Mouse (Mus musculus) forebrain, embryonic 11.5 days (tissue): ENCODE measurements at regions not wholly inside any gene's neighbourhood (a gene's known extent, or its start where the extent isn't known, plus 50 kb on each side); places are given as distances from the start of the nearest gene placed in this dataset.

Experiments
- ATAC-seq: fragments of 200-750 bp; cut with Nextera tagmentation; replicated peaks from 2 replicates; pipeline ENCODE4 v1.8.0; 2017; ENCODE audit warnings: moderate TSS enrichment; ENCODE audit not compliant: low FRiP score
- DNase-seq: peaks from one replicate; pipeline ENCODE4 v3.0.0-alpha.2; 2017; ENCODE audit warnings: low spot score
- H3K27ac ChIP-seq: fragments of 300-500 bp; sonication (generic); 2 replicates; pipeline ENCODE4 v1.5.1; 2014; ENCODE audit warnings: low read depth, low read length
- H3K27me3 ChIP-seq: fragments of 300-500 bp; sonication (generic); 2 replicates; pipeline ENCODE4 v1.6.1; 2014; ENCODE audit warnings: mild to moderate bottlenecking, low read length, mixed read lengths; ENCODE audit not compliant: control insufficient read depth, insufficient read depth
- H3K36me3 ChIP-seq: fragments of 300-500 bp; sonication (generic); 2 replicates; pipeline ENCODE4 v1.6.1; 2014; ENCODE audit warnings: mild to moderate bottlenecking, low read length, moderate library complexity, mixed read lengths; ENCODE audit not compliant: control insufficient read depth, insufficient read depth
- H3K4me1 ChIP-seq: fragments of 300-500 bp; sonication (generic); replicated peaks from 2 replicates; pipeline ENCODE4 v1.6.1; 2014; ENCODE audit warnings: low read length, mixed read lengths; ENCODE audit not compliant: control insufficient read depth, insufficient read depth
- H3K4me2 ChIP-seq: fragments of 300-500 bp; sonication (generic); 2 replicates; pipeline ENCODE4 v1.6.1; 2014; ENCODE audit warnings: low read depth, mild to moderate bottlenecking, low read length, moderate library complexity, mixed read lengths; ENCODE audit not compliant: severe bottlenecking
- H3K4me3 ChIP-seq: fragments of 300-500 bp; sonication (generic); 2 replicates; pipeline ENCODE4 v1.5.1; 2014; ENCODE audit warnings: low read depth, low read length
- H3K9ac ChIP-seq: fragments of 300-500 bp; sonication (generic); 2 replicates; pipeline ENCODE4 v1.6.1; 2014; ENCODE audit warnings: low read length
- H3K9me3 ChIP-seq: fragments of 300-500 bp; sonication (generic); 2 replicates; pipeline ENCODE4 v1.6.1; 2016; ENCODE audit warnings: low read length, mixed read lengths; ENCODE audit not compliant: control insufficient read depth
- WGBS: fragments of 180-500 bp; shearing (Covaris S2); extraction: QIAGEN DNeasy Blood & Tissue Kit; methylation state at CpG from one replicate; pipeline ENCODE4 v1.1.7; 2014; 5-methylcytosine and 5-hydroxymethylcytosine counted together

GRCm38 (mm10) chr7:35948389-35948788 lies 145.6 kb upstream of the Zfp507 start:
- peak; percentile 74 for ATAC-seq
- peak overlapping the region; percentile 40 for H3K4me2 ChIP-seq
- H3K4me3 ChIP-seq: peak overlapping the region; percentile 2; the same call in 1 of the 2 replicates
- no peak overlapping the region for H3K9ac ChIP-seq
- H3K4me1 ChIP-seq: peaks cover 7% of the 10 kb centered on the region; the same call in 1 of the 2 replicates
- H3K27ac ChIP-seq: no peak overlapping the region
- WGBS: 2% methylated on average over 13 of the region's 13 CpGs
- no peaks in the 10 kb centered on the region for H3K36me3 ChIP-seq
- DNase-seq: peak; percentile 59
- no peaks in the 10 kb centered on the region for H3K27me3 ChIP-seq
- no peaks in the 10 kb centered on the region for H3K9me3 ChIP-seq

- Histone ChIP-seq H3K4me3 (no peak overlapping the region), H3K36me3 (no peaks in the 10 kb centered on the region), H3K9me3 (no peaks in the 10 kb centered on the region), H3K4me1 (no peaks in the 10 kb centered on the region), H3K27ac (no peak overlapping the region), H3K4me2 (no peak overlapping the region), H3K27me3 (peaks cover 2% of the 10 kb centered on the region; the same call in 1 of the 2 replicates), H3K9ac (no peak overlapping the region)
- ATAC-seq (no peak), DNase-seq (no peak)
- 91% methylated on average over 3 of the region's 3 CpGs for WGBS
These were observed 138.3 kb upstream of the Zfp507 start for GRCm38 (mm10) chr7:35941086-35941485.

- no peaks in the 10 kb centered on the region for H3K9me3 ChIP-seq
- H3K36me3 ChIP-seq: no peaks in the 10 kb centered on the region
- no peaks in the 10 kb centered on the region for H3K4me1 ChIP-seq
- no peak overlapping the region for H3K9ac ChIP-seq
- H3K4me2 ChIP-seq: no peak overlapping the region
- H3K27me3 ChIP-seq: peaks cover 2% of the 10 kb centered on the region; the same call in 1 of the 2 replicates
- H3K4me3 ChIP-seq: no peak overlapping the region
- ATAC-seq: peak; percentile 67; the same call in 1 of the 2 replicates
- H3K27ac ChIP-seq: 0 out of 2 replicates have a peak overlapping the region, but pooled peaks have one; percentile 8
- 22% methylated on average over 13 of the region's 13 CpGs for WGBS
- peak; percentile 60 for DNase-seq
These were observed 135.5 kb upstream of the Zfp507 start for GRCm38 (mm10) chr7:35938123-35938869.

- H3K9ac ChIP-seq: no peak overlapping the region
- H3K27ac ChIP-seq: no peak overlapping the region
- peaks cover 10% of the 10 kb centered on the region; the same call in 1 of the 2 replicates for H3K9me3 ChIP-seq
- no peak for DNase-seq
- H3K4me1 ChIP-seq: 0 out of 2 replicates have a peak, but pooled peaks cover 3% of the 10 kb centered on the region
- H3K36me3 ChIP-seq: no peaks in the 10 kb centered on the region
- no peak overlapping the region for H3K4me2 ChIP-seq
- H3K27me3 ChIP-seq: no peaks in the 10 kb centered on the region
- no peak for ATAC-seq
- WGBS: 89% methylated on average over 4 of the region's 4 CpGs
- H3K4me3 ChIP-seq: no peak overlapping the region
These were observed 123.9 kb upstream of the Zfp507 start for GRCm38 (mm10) chr7:35926749-35927148.

- ATAC-seq: no peak
- WGBS: 33% methylated on average over 9 of the region's 9 CpGs
- no peak overlapping the region for H3K4me2 ChIP-seq
These were observed 119.8 kb upstream of the Zfp507 start for GRCm38 (mm10) chr7:35922582-35922981.

GRCm38 (mm10) chr7:35920884-35921283 lies 118.1 kb upstream of the Zfp507 start:
- H3K9ac ChIP-seq: no peak overlapping the region

More at GRCm38 (mm10) chr7:35922582-35922981, 119.8 kb upstream of the Zfp507 start:
- H3K4me1 ChIP-seq: peaks cover 3% of the 10 kb centered on the region; the same call in 1 of the 2 replicates
- no peaks in the 10 kb centered on the region for H3K36me3 ChIP-seq
- no peak overlapping the region for H3K27ac ChIP-seq
- no peak for DNase-seq
- H3K9ac ChIP-seq: no peak overlapping the region
- H3K27me3 ChIP-seq: no peaks in the 10 kb centered on the region
- H3K9me3 ChIP-seq: peaks cover 10% of the 10 kb centered on the region; the same call in 1 of the 2 replicates
- H3K4me3 ChIP-seq: no peak overlapping the region

GRCm38 (mm10) chr7:35920194-35920609 lies 117.4 kb upstream of the Zfp507 start:
- DNase-seq (no peak), ATAC-seq (no peak)
- Histone ChIP-seq H3K4me3 (no peak overlapping the region), H3K9me3 (peaks cover 3% of the 10 kb centered on the region; the same call in 1 of the 2 replicates), H3K4me1 (peaks cover 3% of the 10 kb centered on the region; the same call in 1 of the 2 replicates), H3K27me3 (no peaks in the 10 kb centered on the region), H3K36me3 (no peaks in the 10 kb centered on the region), H3K9ac (no peak overlapping the region), H3K4me2 (no peak overlapping the region), H3K27ac (no peak overlapping the region)
- WGBS: 86% methylated on average over 11 of the region's 11 CpGs

More at GRCm38 (mm10) chr7:35920884-35921283, 118.1 kb upstream of the Zfp507 start:
- H3K36me3 ChIP-seq: no peaks in the 10 kb centered on the region
- ATAC-seq (no peak), DNase-seq (no peak)
- H3K27me3 ChIP-seq: no peaks in the 10 kb centered on the region
- no peak overlapping the region for H3K4me3 ChIP-seq
- 32% methylated on average over 9 of the region's 9 CpGs for WGBS
- peaks cover 3% of the 10 kb centered on the region; the same call in 1 of the 2 replicates for H3K9me3 ChIP-seq
- H3K4me2 ChIP-seq: no peak overlapping the region
- no peak overlapping the region for H3K27ac ChIP-seq
- H3K4me1 ChIP-seq: peaks cover 3% of the 10 kb centered on the region; the same call in 1 of the 2 replicates

- H3K4me3 ChIP-seq: no peak overlapping the region
- H3K4me2 ChIP-seq: no peak overlapping the region
- H3K27ac ChIP-seq: no peak overlapping the region
- WGBS: 72% methylated on average over 8 of the region's 8 CpGs
- no peaks in the 10 kb centered on the region for H3K36me3 ChIP-seq
- no peak overlapping the region for H3K9ac ChIP-seq
- no peaks in the 10 kb centered on the region for H3K27me3 ChIP-seq
- H3K4me1 ChIP-seq: no peaks in the 10 kb centered on the region
- ATAC-seq (no peak), DNase-seq (no peak)
- H3K9me3 ChIP-seq: no peaks in the 10 kb centered on the region
These were observed 107.4 kb upstream of the Zfp507 start for GRCm38 (mm10) chr7:35910109-35910706.
